Mouse (Mus musculus) layer of hippocampus, postnatal 25 days (tissue): ENCODE measurements around the gene Gabbr2. TPM values are rescaled to one million over a fixed set of nuclear protein-coding genes. Genes with fewer than 3 reads are reported as not detected.
A peak's percentile ranks its signal among the peaks of the same experiment; 100 is the strongest.

ENCODE experiments used
- DNase-seq, 2 experiments: peaks; one replicate each; pipeline ENCODE4 v3.0.0; 2022; ENCODE audit warnings: mixed read lengths in 2 of 2, low spot score in 1 of 2; ENCODE audit errors: extremely low spot score in 1 of 2
- total RNA-seq, 2 experiments: library from RNA; stranded (reverse); gene quantifications; 2 replicates each; pipeline ENCODE4 v1.2.3; 2021

The Gabbr2 gene
- total RNA-seq, 2 experiments from 2014 or later: 200 to 208 TPM

- DNase-seq: no peak
Measured at GRCm38 (mm10) chr4:46731590-46731989, 260.1 kb downstream of the Gabbr2 start.

- no peak for DNase-seq
Measured at GRCm38 (mm10) chr4:46729306-46730042, 262.2 kb downstream of the Gabbr2 start.

GRCm38 (mm10) chr4:46728231-46728630, 263.4 kb downstream of the Gabbr2 start:
- no peak for DNase-seq

GRCm38 (mm10) chr4:46727153-46727552, 264.5 kb downstream of the Gabbr2 start:
- DNase-seq: no peak

GRCm38 (mm10) chr4:46720821-46721557, 270.7 kb downstream of the Gabbr2 start:
- DNase-seq: no peak

GRCm38 (mm10) chr4:46720070-46720469, 271.6 kb downstream of the Gabbr2 start:
- no peak for DNase-seq

- DNase-seq: no peak
Measured at GRCm38 (mm10) chr4:46718624-46719023, 273.0 kb downstream of the Gabbr2 start.

GRCm38 (mm10) chr4:46717156-46717555, 274.5 kb downstream of the Gabbr2 start:
- no peak for DNase-seq

GRCm38 (mm10) chr4:46716361-46716760, 275.3 kb downstream of the Gabbr2 start:
- no peak for DNase-seq

GRCm38 (mm10) chr4:46710523-46710922, 281.1 kb downstream of the Gabbr2 start:
- no peak for DNase-seq

GRCm38 (mm10) chr4:46710018-46710417, 281.7 kb downstream of the Gabbr2 start:
- no peak for DNase-seq

- DNase-seq: no peak
Measured at GRCm38 (mm10) chr4:46709492-46709891, 282.2 kb downstream of the Gabbr2 start.

- DNase-seq: no peak
Measured at GRCm38 (mm10) chr4:46705739-46706138, 285.9 kb downstream of the Gabbr2 start.

- no peak for DNase-seq
Measured at GRCm38 (mm10) chr4:46703146-46703545, 288.5 kb downstream of the Gabbr2 start.

GRCm38 (mm10) chr4:46700223-46700651, 291.4 kb downstream of the Gabbr2 start:
- no peak for DNase-seq

- DNase-seq: no peak
Measured at GRCm38 (mm10) chr4:46696467-46696866, 295.2 kb downstream of the Gabbr2 start.

GRCm38 (mm10) chr4:46690565-46690964, 301.1 kb downstream of the Gabbr2 start:
- DNase-seq: no peak

GRCm38 (mm10) chr4:46690023-46690420, 301.7 kb downstream of the Gabbr2 start:
- no peak for DNase-seq

- peak; percentile 71 to 86 for DNase-seq
Measured at GRCm38 (mm10) chr4:46689397-46690022, 302.2 kb downstream of the Gabbr2 start.

- no peak for DNase-seq
Measured at GRCm38 (mm10) chr4:46688213-46688832, 303.4 kb downstream of the Gabbr2 start.

GRCm38 (mm10) chr4:46684160-46684559, 307.5 kb downstream of the Gabbr2 start:
- peak in 1 of 2 experiments; percentile 57 for DNase-seq
